Mouse (Mus musculus): Measurements from ENCODE around the gene Dennd1b. TPM values are rescaled to one million over a fixed set of nuclear protein-coding genes. Genes with fewer than 3 reads are reported as not detected.

The Dennd1b gene
- total RNA-seq (2014; rRNA removed; ENCODE audit: low replicate concordance) = 17.2 and 39.6 TPM in 2 replicates
- 10.3 and 11.1 TPM in 2 replicates for polyA plus RNA-seq (2015; fragmentation: Nextera tagmentation; extraction: Ambion mirVana)

- peak; percentile 67 for DNase-seq (ENCODE audit: low spot score)
- no peaks in the 10 kb centered on the region for H3K9me3 ChIP-seq (replicated peaks; ENCODE audit: control insufficient read depth, low read length)
- TF ChIP-seq EP300 (IDR thresholded peaks at IDR 0.05; ENCODE audit: low read depth) (no peak), CTCF (IDR thresholded peaks at IDR 0.05; ENCODE audit: low read depth) (0 out of 2 replicates have a peak, but pooled peaks have one; percentile 14)
- peak; percentile 82 for ATAC-seq (ENCODE audit: insufficient read depth, low read depth)
- H3K27ac ChIP-seq (ENCODE audit: low read depth) = peak within 1 kb of the TSS; percentile 99
- peaks cover 28% of the 10 kb centered on the region for H3K4me1 ChIP-seq (ENCODE audit: control insufficient read depth, insufficient read depth)
- under 1% methylated on average over 32 of the region's 69 CpGs for WGBS
- peak within 1 kb of the TSS; percentile 65 for H3K4me2 ChIP-seq (ENCODE audit: low read depth, low read length)
- peak within 1 kb of the TSS; percentile 84 for H3K4me3 ChIP-seq (ENCODE audit: low read depth, low read length)
- no peaks in the 10 kb centered on the region; the same call in 1 of the 2 replicates for H3K36me3 ChIP-seq (replicated peaks; ENCODE audit: control insufficient read depth, insufficient read depth, low read length)
- no peaks in the 10 kb centered on the region for H3K27me3 ChIP-seq (ENCODE audit: control insufficient read depth, insufficient read depth, low read length)
- peak within 1 kb of the TSS; percentile 98 for H3K9ac ChIP-seq (replicated peaks; ENCODE audit: low read depth, low read length)
These were observed at the start of gene Dennd1b for GRCm38 (mm10) chr1:138963161-138963867. Gene Dennd1b (plus strand): TSS chr1:138963435.

DNA sequence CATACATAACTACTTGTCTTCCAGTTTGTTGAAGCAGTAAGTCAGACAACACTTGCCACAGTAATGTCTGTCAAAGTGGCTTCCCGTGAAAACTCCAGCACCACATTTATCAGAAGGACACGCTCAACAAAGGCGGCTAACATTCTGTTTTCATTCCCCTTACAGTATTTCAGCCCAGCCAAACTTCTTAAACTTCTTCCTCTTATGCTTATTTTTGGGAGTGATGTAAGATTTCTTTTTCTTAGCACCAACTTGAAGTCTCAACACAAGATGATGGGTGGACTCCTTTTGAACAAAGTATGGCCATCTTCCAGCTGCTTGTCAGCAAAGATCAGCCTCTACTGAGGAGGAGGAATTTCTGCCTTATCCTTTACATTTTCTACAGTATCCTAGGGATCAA lies 47.6 kb upstream of the Dennd1b start:
- Histone ChIP-seq H3K9ac (replicated peaks; ENCODE audit: low read depth, low read length) (no peak overlapping the region), H3K9me3 (replicated peaks; ENCODE audit: control insufficient read depth, low read length) (no peaks in the 10 kb centered on the region), H3K4me2 (ENCODE audit: low read depth, low read length) (no peak overlapping the region), H3K4me3 (ENCODE audit: low read depth, low read length) (no peak overlapping the region), H3K27me3 (ENCODE audit: control insufficient read depth, insufficient read depth, low read length) (no peaks in the 10 kb centered on the region), H3K4me1 (ENCODE audit: control insufficient read depth, insufficient read depth) (peaks cover 7% of the 10 kb centered on the region; the same call in 1 of the 2 replicates), H3K27ac (ENCODE audit: low read depth) (no peak overlapping the region), H3K36me3 (replicated peaks; ENCODE audit: control insufficient read depth, insufficient read depth, low read length) (no peaks in the 10 kb centered on the region)
- WGBS = 85% methylated on average over 3 of the region's 3 CpGs
- no peak for DNase-seq (ENCODE audit: low spot score)
- ATAC-seq (ENCODE audit: insufficient read depth, low read depth) = no peak
- TF ChIP-seq EP300 (IDR thresholded peaks at IDR 0.05; ENCODE audit: low read depth) = no peak
- no peak for TF ChIP-seq CTCF (IDR thresholded peaks at IDR 0.05; ENCODE audit: low read depth)

DNA sequence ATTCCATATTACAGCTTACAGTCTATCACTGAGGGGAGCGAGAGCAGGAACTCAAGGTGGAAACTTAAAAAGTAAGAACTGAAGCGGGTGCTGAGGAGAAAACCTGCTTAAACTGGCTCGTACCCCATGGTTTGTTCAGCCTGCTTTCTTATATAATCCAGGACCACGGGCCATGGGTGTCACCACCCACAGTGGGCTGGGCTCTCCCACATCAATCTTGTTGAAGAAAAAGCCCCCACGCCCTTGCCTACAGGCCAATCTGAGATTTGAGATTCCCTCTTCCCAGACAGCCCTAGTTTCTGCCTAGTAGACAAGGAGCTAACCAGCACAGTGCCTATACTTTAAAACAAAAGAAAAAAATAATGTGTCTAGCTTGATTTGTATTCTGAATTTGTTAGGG lies 43.6 kb upstream of the Dennd1b start:
- H3K36me3 ChIP-seq (replicated peaks; ENCODE audit: control insufficient read depth, insufficient read depth, low read length) = no peaks in the 10 kb centered on the region
- ATAC-seq (ENCODE audit: insufficient read depth, low read depth) (no peak), DNase-seq (ENCODE audit: low spot score) (no peak)
- no peaks in the 10 kb centered on the region for H3K9me3 ChIP-seq (replicated peaks; ENCODE audit: control insufficient read depth, low read length)
- H3K27ac ChIP-seq (ENCODE audit: low read depth) = no peak overlapping the region
- no peaks in the 10 kb centered on the region for H3K27me3 ChIP-seq (ENCODE audit: control insufficient read depth, insufficient read depth, low read length)
- H3K9ac ChIP-seq (replicated peaks; ENCODE audit: low read depth, low read length) = no peak overlapping the region
- WGBS = 78% methylated on average over 5 of the region's 5 CpGs
- no peak overlapping the region for H3K4me2 ChIP-seq (ENCODE audit: low read depth, low read length)
- peaks cover under 1% of the 10 kb centered on the region; the same call in 1 of the 2 replicates for H3K4me1 ChIP-seq (ENCODE audit: control insufficient read depth, insufficient read depth)
- TF ChIP-seq CTCF (IDR thresholded peaks at IDR 0.05; ENCODE audit: low read depth) = no peak
- TF ChIP-seq EP300 (IDR thresholded peaks at IDR 0.05; ENCODE audit: low read depth) = no peak
- no peak overlapping the region for H3K4me3 ChIP-seq (ENCODE audit: low read depth, low read length)

DNA sequence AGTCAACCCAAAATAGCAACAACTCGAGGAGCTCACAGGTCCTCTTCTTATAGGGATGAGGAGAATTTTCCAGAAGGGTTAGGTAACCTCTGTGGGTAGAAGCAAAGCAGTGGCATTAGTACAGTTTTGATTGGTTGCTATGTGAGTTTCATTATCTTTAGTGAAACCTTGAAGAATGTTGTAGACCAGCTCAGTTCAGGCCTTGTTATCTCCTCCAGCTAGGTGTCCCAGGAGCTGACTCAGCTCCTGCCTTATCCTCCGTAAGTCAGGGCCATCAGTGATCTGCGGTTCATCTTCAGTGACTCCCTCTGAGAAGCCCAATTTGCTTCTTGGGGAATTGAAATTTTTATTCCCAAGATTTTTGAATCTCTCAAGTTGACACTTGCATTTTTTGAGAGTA lies 43.2 kb upstream of the Dennd1b start:
- Histone ChIP-seq H3K9ac (replicated peaks; ENCODE audit: low read depth, low read length) (no peak overlapping the region), H3K27me3 (ENCODE audit: control insufficient read depth, insufficient read depth, low read length) (no peaks in the 10 kb centered on the region), H3K4me3 (ENCODE audit: low read depth, low read length) (no peak overlapping the region), H3K4me2 (ENCODE audit: low read depth, low read length) (no peak overlapping the region), H3K9me3 (replicated peaks; ENCODE audit: control insufficient read depth, low read length) (no peaks in the 10 kb centered on the region), H3K4me1 (ENCODE audit: control insufficient read depth, insufficient read depth) (peaks cover 5% of the 10 kb centered on the region), H3K36me3 (replicated peaks; ENCODE audit: control insufficient read depth, insufficient read depth, low read length) (no peaks in the 10 kb centered on the region), H3K27ac (ENCODE audit: low read depth) (no peak overlapping the region)
- TF ChIP-seq CTCF (IDR thresholded peaks at IDR 0.05; ENCODE audit: low read depth) (no peak), EP300 (IDR thresholded peaks at IDR 0.05; ENCODE audit: low read depth) (no peak)
- 37% methylated on average over 3 of the region's 3 CpGs for WGBS
- no peak for ATAC-seq (ENCODE audit: insufficient read depth, low read depth)
- DNase-seq (ENCODE audit: low spot score) = no peak

- ATAC-seq (ENCODE audit: insufficient read depth, low read depth) (no peak), DNase-seq (ENCODE audit: low spot score) (no peak)
- no peak overlapping the region for H3K27ac ChIP-seq (ENCODE audit: low read depth)
- H3K4me3 ChIP-seq (ENCODE audit: low read depth, low read length) = no peak overlapping the region
- TF ChIP-seq CTCF (IDR thresholded peaks at IDR 0.05; ENCODE audit: low read depth) (no peak), EP300 (IDR thresholded peaks at IDR 0.05; ENCODE audit: low read depth) (no peak)
- H3K27me3 ChIP-seq (ENCODE audit: control insufficient read depth, insufficient read depth, low read length) = no peaks in the 10 kb centered on the region
- peaks cover 10% of the 10 kb centered on the region for H3K4me1 ChIP-seq (ENCODE audit: control insufficient read depth, insufficient read depth)
- H3K4me2 ChIP-seq (ENCODE audit: low read depth, low read length) = no peak overlapping the region
- H3K9ac ChIP-seq (replicated peaks; ENCODE audit: low read depth, low read length) = no peak overlapping the region
- H3K9me3 ChIP-seq (replicated peaks; ENCODE audit: control insufficient read depth, low read length) = no peaks in the 10 kb centered on the region
- 32% methylated on average over 1 of the region's 1 CpGs for WGBS
- no peaks in the 10 kb centered on the region for H3K36me3 ChIP-seq (replicated peaks; ENCODE audit: control insufficient read depth, insufficient read depth, low read length)
These were observed 42.4 kb upstream of the Dennd1b start for GRCm38 (mm10) chr1:138920799-138921198.
